ENCODE assay signal across 19 mouse cellular contexts in the genomic region with DNA sequence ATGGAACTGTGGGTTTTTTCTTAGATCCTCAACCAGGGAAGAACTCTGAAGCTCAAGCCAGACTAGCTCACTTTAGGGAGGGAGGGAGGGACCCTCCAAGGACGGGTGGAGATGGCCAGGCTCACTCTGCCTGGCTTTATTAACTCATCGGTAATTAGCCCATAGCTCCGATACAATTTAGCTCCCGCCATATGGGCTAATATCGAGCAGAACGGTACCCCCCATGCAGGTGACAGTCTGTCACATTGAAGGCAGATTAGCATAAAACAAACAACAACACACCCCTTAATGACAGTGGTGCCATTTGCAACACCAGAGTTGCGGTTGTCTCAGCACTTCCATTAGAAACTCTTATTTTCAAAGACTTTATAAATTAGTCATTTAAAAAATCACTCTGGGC.
"Had no signal": no experiment of that assay in that cellular context is flagged by ENCODE, and none has a peak within 500 bp of the region (broad histone marks: within the 10 kb centered on the region; RNA-seq: fewer than 3 reads in every experiment).

No protein-coding gene starts in this region.

- H3K36me3 ChIP-seq: midbrain, embryonic 10.5 days; midbrain, embryonic 12.5 days; neural tube, embryonic 13.5 days; neural tube, embryonic 15.5 days had no signal

- H3K9me3 ChIP-seq: midbrain, embryonic 10.5 days; midbrain, embryonic 12.5 days; neural tube, embryonic 13.5 days; neural tube, embryonic 15.5 days had no signal

- H3K4me1 ChIP-seq: midbrain, embryonic 10.5 days; midbrain, embryonic 12.5 days had no signal

- H3K4me2 ChIP-seq: lung, embryonic 14.5 days; midbrain, embryonic 12.5 days; neural tube, embryonic 13.5 days; neural tube, embryonic 15.5 days had no signal

- H3K27ac ChIP-seq: midbrain, embryonic 10.5 days; midbrain, embryonic 12.5 days; neural tube, embryonic 15.5 days had no signal

- H3K9ac ChIP-seq: lung, embryonic 14.5 days; midbrain, embryonic 12.5 days; neural tube, embryonic 13.5 days; neural tube, embryonic 15.5 days had no signal

- ATAC-seq: midbrain, embryonic 16.5 days had no signal

- H3K4me3 ChIP-seq: midbrain, embryonic 10.5 days; midbrain, embryonic 12.5 days; myocyte; neural tube, embryonic 13.5 days; neural tube, embryonic 15.5 days had no signal

- DNase-seq: lung, adult 18-20 months; lung, postnatal 10 days; lung, postnatal 4 days; midbrain, embryonic 14.5 days; retina, postnatal 1 day; right cerebral cortex, adult 18-20 months; right cerebral cortex, postnatal 25 days; right cerebral cortex, postnatal 4 days; spleen, adult 18-20 months; thymus, adult 18-20 months; thymus, postnatal 14 days; thymus, postnatal 36 days had no signal

- H3K27me3 ChIP-seq: neural tube, embryonic 13.5 days; neural tube, embryonic 15.5 days had no signal
